Mouse (Mus musculus) c-Kit-negative CD71-positive TER-119-positive erythroid progenitor cells, embryonic 14.5 days (primary cell): Measurements from ENCODE around the gene Rgs8.

Experiments used
- DNase-seq: peaks from one replicate; pipeline ENCODE4 v3.0.0-alpha.2; 2013; ENCODE audit warnings: low read depth, low spot score

Gene Rgs8

DNA sequence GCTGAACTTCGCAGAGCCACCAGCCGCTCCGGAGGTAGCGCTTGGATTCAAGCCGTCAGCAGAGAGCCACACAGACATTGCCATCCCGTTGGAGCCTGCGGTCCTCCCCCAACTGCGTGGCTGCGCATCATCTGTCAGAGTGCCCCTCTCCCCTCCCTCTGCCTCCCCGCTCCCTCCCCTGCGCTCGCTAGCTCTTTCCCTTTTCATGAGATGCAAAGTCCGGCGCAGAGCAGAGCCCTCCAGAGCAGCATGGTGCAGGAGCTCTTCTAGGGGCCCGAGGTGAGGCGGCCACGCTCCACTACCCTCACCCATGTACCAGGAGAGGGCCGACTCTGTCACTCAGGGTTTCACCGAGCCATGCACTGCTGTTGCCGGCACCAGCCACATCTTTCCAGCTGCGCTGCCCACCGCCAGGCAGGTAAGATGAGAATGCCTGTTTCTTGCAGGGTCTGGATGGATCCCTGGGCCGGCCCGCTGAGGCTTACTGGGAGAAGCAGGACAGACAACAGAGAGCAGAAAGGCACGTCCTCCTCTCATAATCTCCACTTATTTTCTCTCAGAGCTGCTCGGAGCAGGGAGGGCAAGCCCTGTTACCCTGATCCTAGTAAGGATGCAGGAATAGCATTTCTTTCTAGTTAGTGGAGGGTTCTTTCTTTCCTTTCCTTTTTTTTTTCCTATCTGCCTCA, at the start of gene Rgs8:
Gene Rgs8 (plus strand): TSS at position 88 of the 686 bp plus-strand sequence.
- no peak for DNase-seq

DNA sequence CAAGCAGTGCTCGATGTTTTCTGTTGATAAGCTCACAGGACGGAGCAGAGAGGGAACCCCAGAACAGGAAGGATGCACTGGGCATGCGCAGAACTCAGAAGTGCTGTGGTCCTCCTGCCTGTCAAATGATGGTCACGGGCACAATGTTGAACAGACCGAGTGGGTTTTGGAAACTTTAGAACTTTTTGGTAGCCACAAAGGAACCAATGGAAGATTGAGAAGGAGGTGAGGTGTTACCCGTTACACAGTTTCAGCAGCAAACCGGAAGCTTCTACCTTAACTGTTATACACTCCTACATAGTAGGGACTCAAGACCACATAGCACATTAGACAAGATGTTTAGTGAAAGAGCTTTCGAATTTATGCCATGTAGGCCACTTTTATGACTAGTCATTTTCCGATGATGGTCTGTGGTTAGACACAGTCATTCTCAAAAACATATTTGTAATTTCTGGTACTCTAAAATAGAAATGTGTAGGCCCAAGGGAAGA, 35.4 kb upstream of the Rgs8 start:
- DNase-seq: no peak

DNA sequence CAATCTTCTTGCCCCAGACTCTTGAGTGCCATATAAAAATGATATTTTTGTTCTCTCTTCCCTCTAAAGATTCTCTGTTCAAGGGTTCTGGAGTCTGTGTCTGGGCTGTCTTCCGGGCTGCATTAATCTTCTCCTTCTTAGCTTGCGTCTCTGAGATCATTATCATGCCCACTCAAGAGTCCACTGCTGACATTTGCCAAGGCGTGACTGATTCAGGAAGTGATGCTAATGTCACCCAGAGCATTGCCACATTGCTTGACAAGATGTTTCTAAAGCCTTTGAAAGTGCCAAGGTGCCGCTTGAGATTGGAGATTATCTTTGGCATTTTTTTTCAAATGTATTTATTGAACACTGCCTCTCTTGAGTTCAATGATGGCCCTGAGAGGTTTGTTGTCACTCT, 29.8 kb upstream of the Rgs8 start:
- no peak for DNase-seq

DNA sequence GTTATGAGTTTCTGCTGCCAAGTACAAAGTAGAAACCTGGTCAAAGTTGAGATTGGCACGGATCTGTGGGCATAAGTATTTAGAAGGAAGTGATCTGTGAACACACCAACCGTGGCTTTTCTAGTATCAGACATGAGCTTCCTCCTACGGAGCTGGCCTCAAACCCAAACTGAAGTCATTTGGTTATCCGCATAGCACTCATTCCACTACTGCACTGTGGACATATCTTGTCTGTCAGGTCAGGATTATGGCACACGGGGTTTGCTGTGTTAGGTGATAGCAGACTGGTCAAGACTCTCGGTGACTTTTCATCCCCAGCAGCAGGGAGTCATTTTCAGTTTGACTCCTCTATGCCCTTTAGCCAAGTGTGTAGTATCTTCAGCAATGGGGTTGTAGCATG, 20.1 kb upstream of the Rgs8 start:
- DNase-seq: no peak

DNA sequence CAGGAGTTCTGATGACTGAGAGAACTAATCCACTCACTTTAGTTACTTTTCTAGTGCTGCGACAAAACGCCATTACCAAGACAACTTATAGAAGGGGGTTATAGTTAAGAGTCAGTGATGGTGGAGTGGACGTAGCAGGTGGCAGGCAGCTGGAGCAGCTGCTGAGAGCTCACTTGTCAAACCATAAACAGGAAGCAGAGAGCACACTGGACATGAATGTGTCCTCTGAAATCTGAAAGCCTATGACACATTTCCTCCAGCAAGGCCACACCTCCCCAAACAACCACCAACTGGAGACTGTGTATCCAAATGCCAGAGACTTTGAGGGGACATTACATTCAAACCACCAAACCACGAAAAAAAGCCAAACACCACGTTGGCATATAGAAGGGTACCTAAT, 17.8 kb upstream of the Rgs8 start:
- DNase-seq: no peak

DNA sequence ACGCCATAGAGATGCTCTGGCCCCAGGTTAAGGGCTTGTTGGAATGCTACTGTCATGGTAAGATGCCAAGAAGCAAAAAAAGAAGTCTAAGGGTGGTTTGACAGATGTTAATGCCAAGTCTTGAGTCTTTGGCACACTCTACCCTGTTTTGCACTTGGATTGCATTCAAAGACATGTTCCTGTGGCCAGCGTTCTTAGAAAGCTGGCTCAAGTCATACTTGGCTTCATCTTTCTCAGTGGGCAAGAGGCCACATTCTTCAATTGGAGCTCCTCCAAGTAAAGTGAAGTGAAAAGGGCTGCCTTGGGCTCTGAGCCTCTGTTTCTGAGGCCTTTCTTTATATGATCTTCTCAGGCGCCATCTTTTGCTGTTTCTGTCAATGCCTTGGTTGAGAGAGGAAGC, 17.3 kb upstream of the Rgs8 start:
- DNase-seq: no peak

DNA sequence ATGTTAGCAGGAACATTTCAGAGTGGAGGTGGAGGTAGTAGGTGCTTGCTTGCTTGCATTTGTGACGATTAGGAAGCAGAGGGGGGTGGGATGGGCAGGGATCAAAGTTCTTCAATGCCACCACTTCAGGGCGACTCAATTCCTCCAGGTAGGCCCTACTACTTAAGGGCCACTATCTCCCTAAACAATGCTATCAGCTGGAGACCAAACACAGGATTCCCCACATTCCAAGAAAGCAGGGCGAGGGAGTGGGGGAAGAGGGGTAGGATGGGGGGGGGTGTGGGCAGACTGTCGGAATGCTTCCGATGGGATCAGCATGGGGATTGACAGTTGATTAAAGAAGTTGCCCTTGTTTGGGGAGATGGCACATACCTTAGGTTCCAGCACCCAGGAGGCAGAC, 16.0 kb upstream of the Rgs8 start:
- DNase-seq: no peak

DNA sequence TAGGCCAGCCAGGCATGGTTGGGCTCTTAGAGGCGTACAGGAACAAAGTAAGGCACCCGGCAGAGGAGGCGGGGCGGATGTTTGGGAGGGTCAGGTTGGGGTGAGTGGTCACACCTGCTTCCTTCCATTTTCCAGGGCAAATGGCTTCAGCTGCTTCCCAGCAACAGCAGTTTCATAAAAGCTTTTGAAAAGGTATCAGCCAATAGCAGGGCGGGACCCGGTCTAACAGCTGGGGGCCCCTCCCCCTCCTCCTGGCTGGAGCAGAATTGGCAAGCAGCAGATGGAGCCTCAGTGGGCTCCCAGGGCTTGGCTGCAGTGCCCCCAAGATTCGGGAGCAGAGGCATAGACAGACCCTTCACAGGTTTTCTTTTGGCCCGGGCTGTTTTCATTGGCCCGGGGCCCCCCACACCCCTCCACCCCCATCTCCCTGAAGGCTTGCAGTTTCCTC, 11.3 kb upstream of the Rgs8 start:
- DNase-seq: no peak

DNA sequence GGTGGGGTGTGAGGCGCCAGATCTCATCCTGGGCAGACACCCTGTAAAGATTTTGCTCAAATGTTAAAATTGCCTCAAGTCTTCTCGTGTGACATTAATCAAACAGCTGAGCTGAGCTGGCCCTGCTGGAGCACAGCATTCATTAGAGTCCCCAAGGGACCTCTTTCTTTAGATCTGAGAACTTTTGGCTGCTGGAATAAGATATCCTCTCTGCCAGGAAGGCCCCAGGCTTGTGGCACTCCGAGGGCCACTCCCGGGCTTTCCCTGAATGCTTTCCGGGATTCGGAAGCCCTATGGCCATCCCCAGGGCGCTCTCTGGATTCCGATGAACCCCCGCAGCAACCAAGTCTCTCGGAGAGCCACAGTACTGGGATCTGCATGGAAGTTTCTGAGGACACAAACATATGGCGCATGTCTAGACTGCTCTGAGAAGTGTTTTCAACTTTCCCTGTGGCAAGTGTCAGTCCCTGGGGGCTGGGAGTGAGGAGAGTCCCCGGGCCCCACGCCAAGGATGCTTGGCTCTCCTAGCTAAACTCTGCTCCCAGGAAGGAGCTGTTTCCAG, 10.8 kb upstream of the Rgs8 start:
- no peak for DNase-seq

DNA sequence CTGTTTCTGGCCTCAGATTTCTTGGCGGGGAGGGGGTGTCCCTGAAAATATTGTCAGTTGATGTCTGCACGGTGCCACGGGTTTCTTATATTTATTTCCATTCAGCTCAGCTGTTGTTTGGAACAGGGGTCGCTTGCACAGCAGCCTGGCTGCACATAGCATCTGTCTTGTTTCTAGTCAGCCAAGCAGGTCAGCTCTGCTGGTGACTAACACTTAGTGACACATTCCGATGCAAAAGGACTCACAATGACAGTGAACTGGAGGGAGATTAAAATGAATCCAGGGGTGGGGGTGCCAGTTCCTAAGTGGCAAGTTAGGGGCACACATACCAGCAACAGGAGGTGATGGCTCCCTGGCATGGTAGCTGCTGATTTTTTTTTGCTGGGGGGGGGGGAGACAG, 849 bp downstream of the Rgs8 start:
- no peak for DNase-seq

DNA sequence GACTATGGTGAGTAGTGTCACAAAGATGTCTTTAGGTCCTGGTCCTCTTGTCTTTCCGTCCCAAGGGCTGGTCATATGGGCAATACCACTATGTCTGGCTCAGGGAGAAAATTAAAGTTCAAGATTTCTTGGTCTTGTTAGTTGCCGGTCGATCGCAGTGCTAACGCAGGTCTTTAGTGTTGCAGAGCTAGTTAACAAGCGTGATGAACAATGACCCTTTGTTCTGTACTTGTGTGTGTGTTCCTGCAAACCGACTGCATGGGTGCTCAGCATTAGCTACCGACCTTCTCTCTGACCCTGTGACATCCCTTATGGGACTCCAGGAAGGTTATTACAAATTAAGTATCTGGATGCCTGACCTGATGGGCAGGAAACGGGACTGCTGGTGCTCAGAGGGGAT, 6.8 kb downstream of the Rgs8 start:
- DNase-seq: no peak

DNA sequence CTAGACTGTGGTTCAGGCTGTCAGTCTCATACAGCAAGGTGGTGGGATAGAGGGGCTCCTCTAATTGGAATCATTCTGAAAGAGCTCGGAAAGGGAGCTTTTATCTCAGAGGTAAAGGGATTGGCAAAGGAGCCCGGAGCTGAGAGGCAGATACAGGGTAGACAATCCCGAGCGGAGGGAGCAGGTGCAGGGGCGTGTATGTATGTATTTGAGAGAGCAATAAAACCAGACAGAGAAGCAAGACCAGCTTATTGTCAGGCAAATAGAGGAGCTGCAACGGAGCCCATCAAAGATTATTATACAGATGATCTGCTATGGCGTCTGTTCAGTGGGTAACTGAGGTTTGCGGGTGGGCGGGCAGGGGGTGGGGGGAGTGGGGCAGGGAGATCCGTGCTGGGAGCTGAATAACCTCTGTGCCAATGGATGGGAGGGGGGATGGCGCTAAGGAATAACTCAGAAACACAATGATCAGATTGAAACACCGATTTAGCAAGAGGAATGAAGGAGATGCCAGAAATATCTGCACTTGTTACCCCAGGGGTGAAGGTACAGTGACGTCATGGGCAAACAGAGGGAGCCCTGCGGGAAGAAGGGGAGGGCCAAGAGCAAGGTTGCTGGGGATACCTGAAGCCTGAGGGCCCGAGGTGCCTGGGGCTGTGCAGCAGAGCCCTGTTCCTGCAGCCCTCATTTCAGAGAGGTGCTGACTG, 8.3 kb downstream of the Rgs8 start:
- DNase-seq: no peak

DNA sequence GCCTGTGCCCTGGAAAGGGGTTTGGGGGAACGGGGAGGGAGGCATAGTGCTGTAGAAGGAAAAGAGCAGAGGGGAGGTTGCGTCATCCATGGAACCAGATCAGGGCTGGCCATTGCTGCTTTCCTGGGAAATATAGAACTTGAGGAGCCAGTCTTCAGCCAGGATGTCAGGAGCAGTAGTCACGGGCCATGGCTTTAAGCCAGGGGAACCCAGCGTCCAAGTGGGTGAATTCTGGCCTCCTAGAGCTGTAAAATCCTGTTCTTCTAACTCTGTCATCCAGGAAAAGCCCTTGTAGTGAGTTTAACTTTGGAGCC, 8.8 kb downstream of the Rgs8 start:
- DNase-seq: no peak

DNA sequence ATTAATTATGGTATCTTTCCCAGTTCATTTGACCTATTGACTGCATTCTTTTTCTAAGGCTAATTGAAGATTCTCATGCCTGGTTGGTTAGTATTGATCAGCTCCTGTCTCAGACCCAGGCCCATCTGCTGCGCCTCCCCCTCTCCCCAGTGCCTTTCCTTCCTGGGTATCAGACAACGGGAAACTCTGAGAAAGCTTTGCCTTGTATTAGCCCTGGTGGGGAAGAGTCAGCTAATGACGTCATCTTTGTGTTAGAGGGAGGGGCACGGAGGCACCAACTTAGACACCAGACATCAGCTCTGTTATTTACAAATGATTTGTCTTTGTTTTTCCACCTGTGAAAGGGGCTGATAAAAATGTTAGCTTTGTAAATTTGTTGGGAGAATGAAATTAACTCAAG, 9.5 kb downstream of the Rgs8 start:
- no peak for DNase-seq

DNA sequence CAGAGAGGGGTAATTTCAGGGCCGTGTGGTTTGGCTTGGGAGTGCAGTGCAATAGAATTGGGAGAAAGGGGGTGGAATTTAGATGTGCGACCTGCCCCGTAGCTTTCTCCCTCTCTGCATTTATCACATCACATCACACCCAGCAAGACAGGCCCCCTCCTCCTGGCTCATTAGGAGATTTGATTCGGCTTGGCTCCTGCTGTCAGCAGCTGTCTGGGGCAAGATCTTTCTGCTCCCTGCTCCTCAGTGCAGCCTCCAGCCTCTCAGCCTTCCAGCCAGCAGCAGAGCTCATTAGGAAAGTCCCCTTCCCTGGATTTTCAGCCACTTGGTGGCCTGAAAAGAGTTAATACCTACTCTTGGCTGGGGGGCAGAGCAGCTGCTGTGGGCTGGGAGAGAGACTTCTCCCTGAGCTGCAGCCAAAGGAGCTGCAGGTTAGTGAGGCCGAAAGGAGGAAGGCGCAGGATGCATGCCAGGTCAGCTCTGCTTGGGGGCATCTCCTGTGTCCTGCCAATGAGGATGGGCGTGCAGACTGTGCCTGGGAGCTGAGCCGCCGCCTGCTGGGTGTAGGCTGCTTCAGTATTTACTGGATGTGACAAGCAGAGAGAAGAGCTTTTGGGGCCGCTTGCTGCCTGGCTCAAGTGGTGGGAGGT, 12.4 kb downstream of the Rgs8 start:
- no peak for DNase-seq

DNA sequence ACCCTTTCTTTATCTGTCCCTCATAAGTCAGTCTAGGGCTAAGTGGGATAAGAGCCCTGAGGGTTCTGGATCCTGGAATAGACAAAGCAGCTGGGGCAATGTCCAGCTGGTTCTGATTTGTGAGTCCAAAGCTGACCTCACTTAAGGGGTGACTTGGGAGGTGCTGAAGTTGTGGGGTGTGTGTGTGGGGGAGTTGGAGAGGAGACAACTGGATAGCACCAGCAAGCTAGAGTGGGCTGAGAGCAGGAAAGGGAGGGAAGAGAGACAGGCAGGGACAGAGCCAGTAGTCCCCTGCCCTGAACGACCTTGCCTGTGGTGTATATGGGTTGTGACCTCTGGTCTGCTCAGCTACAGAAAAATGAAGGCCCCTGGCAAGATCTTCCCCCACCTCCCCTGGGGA, 13.4 kb downstream of the Rgs8 start:
- no peak for DNase-seq

DNA sequence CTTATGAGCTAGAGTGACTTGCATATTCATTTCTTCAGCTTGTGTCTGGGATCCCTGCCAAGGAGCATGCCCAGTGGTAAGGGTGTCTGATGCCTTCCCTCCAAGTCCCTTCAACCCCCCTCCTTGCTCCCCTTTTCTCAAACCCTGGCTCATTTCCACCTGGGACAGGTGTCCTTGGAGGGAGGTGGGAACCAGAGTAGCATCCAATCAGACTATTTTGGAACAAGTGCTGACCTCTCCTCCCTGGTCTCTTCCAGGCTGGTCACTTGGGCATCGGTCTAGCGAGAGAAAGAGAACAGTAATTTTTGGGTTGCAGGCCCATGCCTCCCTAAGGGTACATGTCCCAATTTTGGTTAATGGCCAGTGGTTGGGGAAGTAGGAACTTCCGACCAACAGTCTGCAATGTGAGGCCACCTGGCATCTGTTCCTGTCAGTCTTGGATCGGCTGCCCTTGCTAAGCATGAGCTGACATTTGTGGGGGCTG, 14.5 kb downstream of the Rgs8 start:
- no peak for DNase-seq

DNA sequence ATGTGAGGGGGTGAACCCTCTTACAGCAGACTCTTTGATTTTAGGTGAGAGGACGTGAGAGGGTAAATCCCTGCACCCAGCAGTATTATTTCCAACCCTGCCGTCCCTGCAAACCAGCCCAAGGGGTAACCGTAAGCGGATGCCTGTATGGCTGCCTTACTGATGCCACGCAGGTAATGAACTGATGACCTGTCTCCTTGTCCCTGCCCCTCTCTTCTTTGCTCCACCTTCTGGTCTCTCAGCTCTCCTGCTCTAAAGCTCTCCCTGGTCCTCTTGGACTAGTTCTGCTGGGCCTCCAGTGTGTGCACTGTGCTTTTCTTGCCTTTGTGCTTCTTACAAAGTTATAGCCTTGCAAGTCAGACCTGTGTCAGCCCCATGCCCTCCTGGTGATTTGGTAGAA, 15.0 kb downstream of the Rgs8 start:
- no peak for DNase-seq

DNA sequence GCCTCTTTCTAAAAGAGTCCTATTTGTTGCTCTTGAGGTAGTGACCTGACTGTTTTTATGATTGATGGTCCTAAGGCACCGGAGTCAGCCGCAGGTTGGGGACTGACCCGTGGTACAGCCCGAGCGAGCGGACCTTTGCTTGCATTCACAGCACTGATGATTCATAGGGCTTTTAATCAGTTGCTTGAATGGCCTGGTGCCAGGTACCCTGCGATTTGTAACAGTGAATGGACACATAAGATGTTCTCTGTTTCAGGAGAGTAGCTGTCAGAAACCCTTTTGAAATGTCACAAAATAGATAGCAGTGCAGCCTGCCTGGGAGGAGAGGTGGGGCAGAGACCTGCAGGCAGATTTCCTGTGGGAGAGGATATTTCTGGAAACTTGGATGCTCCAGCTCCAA, 16.3 kb downstream of the Rgs8 start:
- DNase-seq: no peak

DNA sequence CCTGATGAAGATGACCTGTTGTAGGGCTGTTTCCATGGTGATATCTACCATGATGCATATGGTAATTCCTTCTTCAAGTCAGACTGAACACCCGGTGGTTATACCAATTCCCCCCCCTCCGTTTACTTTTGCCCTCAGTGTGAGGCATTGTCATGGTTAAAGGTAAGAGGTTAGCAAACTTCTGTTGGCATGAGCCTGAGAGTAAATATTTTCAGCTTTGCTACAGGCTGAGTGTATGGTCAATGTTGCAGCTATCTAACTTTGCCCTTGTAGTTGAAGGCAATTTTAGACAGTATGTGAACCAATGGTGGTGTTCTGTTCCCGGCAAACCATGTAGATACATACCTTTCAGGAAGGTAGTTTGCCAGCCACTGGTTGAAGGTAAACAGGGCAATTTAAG, 16.9 kb downstream of the Rgs8 start:
- DNase-seq: no peak

DNA sequence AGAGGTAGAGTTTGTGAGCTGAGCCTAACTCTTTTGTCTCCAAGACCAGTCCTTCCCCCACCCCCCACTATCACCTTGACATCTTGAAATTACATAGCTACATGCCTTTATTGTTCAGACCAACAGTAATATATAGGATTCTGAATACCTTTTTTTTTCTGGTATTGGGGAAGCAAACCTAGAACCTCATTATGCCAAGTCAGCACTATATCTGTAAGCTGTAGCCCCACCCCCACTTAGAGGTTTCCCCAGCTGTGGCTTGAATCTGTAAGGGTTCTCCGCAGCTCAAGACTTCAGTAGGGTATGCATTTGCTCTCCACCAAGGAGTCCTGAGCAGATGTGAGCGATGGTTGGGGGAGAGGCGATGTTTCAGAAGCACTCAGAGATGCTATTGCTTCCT, 18.5 kb downstream of the Rgs8 start:
- no peak for DNase-seq

DNA sequence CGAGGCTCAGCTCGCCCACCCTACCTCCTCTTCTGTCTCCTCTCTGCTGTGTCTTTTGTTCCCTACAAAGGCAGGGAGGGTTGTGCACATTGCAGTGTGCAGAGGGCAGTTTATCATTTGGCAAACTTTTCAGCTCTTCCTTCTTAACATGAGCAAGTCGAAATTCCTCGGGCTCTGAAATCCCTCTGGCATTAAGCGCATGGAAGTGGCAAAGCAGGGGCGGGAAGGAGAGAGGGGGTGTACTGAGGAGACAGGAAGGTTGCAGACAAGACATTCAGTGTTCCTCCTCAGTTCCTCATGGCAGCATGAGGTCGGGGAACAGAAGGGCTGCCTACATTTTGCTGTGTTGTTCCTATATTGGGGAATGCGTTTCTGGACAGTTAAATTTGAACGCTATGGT, 19.9 kb downstream of the Rgs8 start:
- no peak for DNase-seq

DNA sequence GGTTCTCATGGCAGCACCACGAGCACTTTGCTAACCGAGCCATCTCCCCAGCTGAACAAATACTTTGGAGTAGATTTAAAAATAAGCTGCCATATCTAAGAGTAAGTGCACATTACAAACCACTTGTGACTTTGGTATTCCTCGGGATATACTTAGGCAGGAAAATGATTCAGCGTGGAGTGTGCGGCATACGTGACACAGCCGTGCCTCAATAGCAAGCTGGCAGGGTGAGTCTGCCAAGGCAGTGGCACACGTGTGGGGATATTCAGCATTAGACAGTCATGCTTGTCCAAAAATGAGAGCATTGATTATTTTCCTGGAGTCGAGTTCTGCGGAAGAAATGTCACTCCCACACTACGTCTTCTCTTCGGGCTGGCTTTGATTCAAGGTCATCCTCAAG, 21.1 kb downstream of the Rgs8 start:
- DNase-seq: no peak
